Mouse (Mus musculus): ENCODE measurements around the gene Adh7. TPM values are rescaled to one million over a fixed set of nuclear protein-coding genes. Genes with fewer than 3 reads are reported as not detected.

Gene Adh7
- polyA plus RNA-seq, 1 experiment from 2014 or later, result 31.3 TPM

DNA sequence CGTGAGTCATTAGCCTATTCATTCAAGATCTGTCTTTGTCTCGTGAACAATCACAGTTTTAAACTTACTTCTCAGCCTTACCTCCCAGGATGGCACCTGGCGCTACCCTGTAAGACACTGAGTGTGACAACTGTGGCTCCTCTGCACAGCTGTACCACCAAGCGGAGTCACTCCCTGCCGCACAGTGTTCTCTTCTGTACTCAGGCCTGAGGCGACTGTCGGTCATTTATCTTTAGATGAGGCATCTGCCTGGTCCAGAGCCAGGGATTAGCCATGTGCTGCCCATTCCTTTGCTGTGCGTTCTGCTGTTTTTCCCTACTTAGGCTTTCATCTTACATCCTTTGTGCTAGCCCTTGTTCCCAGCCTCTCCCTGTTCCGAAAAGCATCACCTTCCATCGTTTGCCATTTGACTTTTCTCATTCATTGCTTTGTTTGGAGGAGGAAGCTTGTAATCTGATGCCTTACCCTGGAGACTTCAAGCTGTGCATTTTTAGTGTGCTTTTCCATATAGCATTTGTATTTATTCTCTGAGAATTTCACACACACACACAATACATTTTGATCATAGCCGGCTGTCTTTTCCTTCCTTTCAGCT is 2.1 kb upstream of the Adh7 start:
- Histone ChIP-seq H3K4me3 (ENCODE audit: low read depth, low read length) (no peak overlapping the region), H3K9ac (ENCODE audit: low read length) (no peak overlapping the region), H3K36me3 (ENCODE audit: control insufficient read depth, insufficient read depth, low read length) (no peaks in the 10 kb centered on the region), H3K4me1 (replicated peaks; ENCODE audit: control insufficient read depth, insufficient read depth) (0 out of 2 replicates have a peak, but pooled peaks cover 3% of the 10 kb centered on the region), H3K27ac (replicated peaks) (peak overlapping the region; percentile 30; the same call in 1 of the 2 replicates), H3K4me2 (replicated peaks; ENCODE audit: low read depth) (no peak overlapping the region), H3K27me3 (ENCODE audit: control insufficient read depth, insufficient read depth, low read length) (no peaks in the 10 kb centered on the region), H3K9me3 (ENCODE audit: control insufficient read depth, low read length) (no peaks in the 10 kb centered on the region)
- TF ChIP-seq CTCF (IDR thresholded peaks at IDR 0.05; ENCODE audit: low read depth) (no peak), EP300 (optimal IDR thresholded peaks at IDR 0.05) (no peak)
- ATAC-seq (ENCODE audit: low FRiP score, low TSS enrichment) (peak; percentile 24; the same call in 1 of the 2 replicates), DNase-seq (ENCODE audit: low spot score) (no peak)
- 30% methylated on average over 11 of the region's 11 CpGs for WGBS

DNA sequence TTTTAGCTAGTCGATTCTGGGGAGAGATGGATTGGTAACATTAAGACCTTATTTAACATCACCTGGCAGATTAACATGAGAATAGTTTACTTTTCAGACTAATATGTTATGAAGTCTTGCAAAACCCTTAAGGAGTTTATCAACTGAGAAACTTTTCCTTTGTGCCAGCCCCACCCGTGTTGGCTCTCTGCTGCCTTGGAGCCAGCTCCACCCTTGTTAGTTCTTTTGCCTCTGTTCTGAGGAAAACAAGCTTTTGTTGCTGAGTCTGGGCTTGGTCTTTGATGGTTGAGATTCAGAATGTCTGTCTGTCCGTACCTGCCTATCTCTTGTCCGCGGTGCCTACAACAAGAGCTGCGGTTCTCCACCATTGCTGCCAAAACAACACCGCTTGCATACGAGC is 1.5 kb upstream of the Adh7 start:
- peak; percentile 82 for ATAC-seq (ENCODE audit: low FRiP score, low TSS enrichment)
- Histone ChIP-seq H3K4me3 (ENCODE audit: low read depth, low read length) (no peak overlapping the region), H3K27me3 (ENCODE audit: control insufficient read depth, insufficient read depth, low read length) (no peaks in the 10 kb centered on the region), H3K4me1 (replicated peaks; ENCODE audit: control insufficient read depth, insufficient read depth) (0 out of 2 replicates have a peak, but pooled peaks cover 3% of the 10 kb centered on the region), H3K36me3 (ENCODE audit: control insufficient read depth, insufficient read depth, low read length) (no peaks in the 10 kb centered on the region), H3K27ac (replicated peaks) (peak overlapping the region; percentile 61; the same call in 1 of the 2 replicates), H3K4me2 (replicated peaks; ENCODE audit: low read depth) (no peak overlapping the region), H3K9me3 (ENCODE audit: control insufficient read depth, low read length) (no peaks in the 10 kb centered on the region), H3K9ac (ENCODE audit: low read length) (no peak overlapping the region)
- WGBS, result 43% methylated on average over 8 of the region's 8 CpGs
- no peak for TF ChIP-seq EP300 (optimal IDR thresholded peaks at IDR 0.05)
- peak; percentile 62 for DNase-seq (ENCODE audit: low spot score)

DNA sequence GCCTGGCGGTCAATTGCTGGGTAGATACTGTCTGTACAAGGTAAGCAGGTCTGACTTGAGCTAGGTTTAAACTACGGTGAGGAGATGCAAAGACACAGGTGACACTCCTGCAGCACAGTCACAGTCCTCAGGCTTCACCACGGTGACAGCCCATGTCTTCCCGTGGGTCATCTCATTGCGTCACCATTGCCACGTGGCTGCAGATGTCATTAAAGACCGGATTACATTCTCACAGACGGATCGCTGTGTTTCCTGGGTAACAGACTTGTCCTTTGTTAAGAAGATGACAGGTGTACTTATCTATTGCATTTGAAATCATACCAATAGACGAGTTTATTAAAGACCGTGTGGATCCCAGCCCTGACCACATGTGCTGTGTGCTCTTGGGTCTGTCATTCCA is 3.6 kb downstream of the Adh7 start:
- H3K27me3 ChIP-seq (ENCODE audit: control insufficient read depth, insufficient read depth, low read length), result no peaks in the 10 kb centered on the region
- H3K4me3 ChIP-seq (ENCODE audit: low read depth, low read length), result no peak overlapping the region
- TF ChIP-seq CTCF (IDR thresholded peaks at IDR 0.05; ENCODE audit: low read depth) (no peak), EP300 (optimal IDR thresholded peaks at IDR 0.05) (no peak)
- no peak overlapping the region for H3K27ac ChIP-seq (replicated peaks)
- 86% methylated on average over 11 of the region's 11 CpGs for WGBS
- H3K4me2 ChIP-seq (replicated peaks; ENCODE audit: low read depth), result no peak overlapping the region
- no peak overlapping the region for H3K9ac ChIP-seq (ENCODE audit: low read length)
- H3K36me3 ChIP-seq (ENCODE audit: control insufficient read depth, insufficient read depth, low read length), result no peaks in the 10 kb centered on the region
- H3K4me1 ChIP-seq (replicated peaks; ENCODE audit: control insufficient read depth, insufficient read depth), result no peaks in the 10 kb centered on the region
- DNase-seq (ENCODE audit: low spot score) (no peak), ATAC-seq (ENCODE audit: low FRiP score, low TSS enrichment) (no peak)
- no peaks in the 10 kb centered on the region for H3K9me3 ChIP-seq (ENCODE audit: control insufficient read depth, low read length)

DNA sequence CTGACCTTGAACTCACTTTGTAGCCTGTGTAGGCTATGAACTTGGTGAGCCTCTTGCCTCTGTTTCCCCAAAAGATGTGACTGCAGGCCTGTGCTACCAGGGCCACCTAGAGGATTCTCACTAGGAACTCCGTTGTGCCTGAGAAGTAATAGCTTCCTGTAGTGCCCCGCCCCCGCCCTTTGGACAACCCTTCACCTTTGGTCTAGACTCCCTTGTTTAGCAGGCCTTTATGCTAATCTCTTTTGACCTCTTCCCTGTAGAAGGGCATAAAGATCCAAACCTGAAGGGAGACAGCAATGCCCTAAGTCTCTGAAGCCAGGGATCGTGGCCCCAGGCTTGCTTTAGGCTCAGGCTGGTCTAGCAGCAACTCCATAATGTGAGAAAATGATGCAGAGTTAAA is 5.0 kb downstream of the Adh7 start:
- Histone ChIP-seq H3K9ac (ENCODE audit: low read length) (no peak overlapping the region), H3K4me3 (ENCODE audit: low read depth, low read length) (no peak overlapping the region), H3K27ac (replicated peaks) (no peak overlapping the region), H3K27me3 (ENCODE audit: control insufficient read depth, insufficient read depth, low read length) (no peaks in the 10 kb centered on the region), H3K36me3 (ENCODE audit: control insufficient read depth, insufficient read depth, low read length) (no peaks in the 10 kb centered on the region), H3K9me3 (ENCODE audit: control insufficient read depth, low read length) (no peaks in the 10 kb centered on the region), H3K4me2 (replicated peaks; ENCODE audit: low read depth) (no peak overlapping the region), H3K4me1 (replicated peaks; ENCODE audit: control insufficient read depth, insufficient read depth) (no peaks in the 10 kb centered on the region)
- TF ChIP-seq EP300 (optimal IDR thresholded peaks at IDR 0.05) (no peak), CTCF (IDR thresholded peaks at IDR 0.05; ENCODE audit: low read depth) (no peak)
- 55% methylated on average over 4 of the region's 4 CpGs for WGBS
- ATAC-seq (ENCODE audit: low FRiP score, low TSS enrichment), result peak; percentile 64
- DNase-seq (ENCODE audit: low spot score), result peak; percentile 64

DNA sequence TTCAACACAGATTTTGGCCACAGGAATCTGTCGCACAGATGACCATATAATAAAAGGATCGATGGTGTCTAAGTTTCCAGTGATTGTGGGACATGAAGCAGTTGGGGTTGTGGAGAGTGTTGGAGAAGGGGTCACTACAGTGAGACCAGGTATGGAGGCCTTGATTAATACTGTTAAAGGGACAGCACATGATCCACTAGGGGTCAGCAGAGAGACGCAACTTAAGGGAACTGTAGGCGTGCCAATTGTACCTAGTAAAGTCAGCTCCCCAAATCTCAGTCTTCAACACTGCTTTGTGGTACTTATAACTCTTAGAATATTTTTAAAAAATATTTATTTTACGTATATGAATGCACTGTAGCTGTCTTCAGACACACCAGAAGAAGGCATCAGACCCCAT is 5.4 kb downstream of the Adh7 start:
- DNase-seq (ENCODE audit: low spot score) (peak; percentile 74), ATAC-seq (ENCODE audit: low FRiP score, low TSS enrichment) (peak; percentile 79)
- no peak overlapping the region for H3K4me3 ChIP-seq (ENCODE audit: low read depth, low read length)
- H3K9me3 ChIP-seq (ENCODE audit: control insufficient read depth, low read length), result no peaks in the 10 kb centered on the region
- peak; percentile 84 for TF ChIP-seq CTCF (IDR thresholded peaks at IDR 0.05; ENCODE audit: low read depth)
- no peak for TF ChIP-seq EP300 (optimal IDR thresholded peaks at IDR 0.05)
- no peaks in the 10 kb centered on the region for H3K4me1 ChIP-seq (replicated peaks; ENCODE audit: control insufficient read depth, insufficient read depth)
- H3K27me3 ChIP-seq (ENCODE audit: control insufficient read depth, insufficient read depth, low read length), result no peaks in the 10 kb centered on the region
- H3K4me2 ChIP-seq (replicated peaks; ENCODE audit: low read depth), result no peak overlapping the region
- H3K9ac ChIP-seq (ENCODE audit: low read length), result no peak overlapping the region
- H3K36me3 ChIP-seq (ENCODE audit: control insufficient read depth, insufficient read depth, low read length), result no peaks in the 10 kb centered on the region
- WGBS, result 58% methylated on average over 5 of the region's 5 CpGs
- no peak overlapping the region for H3K27ac ChIP-seq (replicated peaks)

DNA sequence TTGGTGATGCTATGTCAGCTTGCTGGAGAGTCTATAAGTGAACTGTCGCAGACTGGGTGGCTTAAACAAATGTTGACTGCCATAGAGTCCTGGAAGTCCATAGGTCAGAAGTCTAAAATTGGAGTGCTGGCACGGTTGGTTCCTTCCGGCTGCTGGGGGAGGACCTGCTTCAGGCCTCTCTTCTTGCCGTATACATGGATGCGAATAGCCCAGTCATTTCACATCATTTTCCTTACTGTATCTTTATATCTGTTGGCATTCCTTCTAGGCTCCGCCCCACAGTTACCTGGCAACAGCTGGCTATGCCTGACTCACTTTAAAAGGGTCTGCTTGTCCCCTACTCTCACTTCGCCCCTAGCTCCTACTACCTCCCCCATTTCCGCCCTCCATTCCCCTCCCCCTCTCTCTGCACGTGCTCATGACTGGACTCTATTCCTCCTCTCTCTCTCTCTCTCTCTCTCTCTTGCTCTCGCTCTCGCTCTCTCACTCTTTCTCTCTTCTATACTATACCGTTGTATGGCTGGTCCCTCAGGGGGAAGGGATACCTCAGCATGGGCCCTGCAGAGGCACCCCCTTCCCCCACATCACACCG is 6.9 kb downstream of the Adh7 start:
- H3K9ac ChIP-seq (ENCODE audit: low read length), result no peak overlapping the region
- H3K36me3 ChIP-seq (ENCODE audit: control insufficient read depth, insufficient read depth, low read length), result no peaks in the 10 kb centered on the region
- no peak overlapping the region for H3K4me3 ChIP-seq (ENCODE audit: low read depth, low read length)
- ATAC-seq (ENCODE audit: low FRiP score, low TSS enrichment), result no peak
- TF ChIP-seq CTCF (IDR thresholded peaks at IDR 0.05; ENCODE audit: low read depth), result no peak
- TF ChIP-seq EP300 (optimal IDR thresholded peaks at IDR 0.05), result no peak
- no peaks in the 10 kb centered on the region for H3K4me1 ChIP-seq (replicated peaks; ENCODE audit: control insufficient read depth, insufficient read depth)
- WGBS, result 80% methylated on average over 13 of the region's 13 CpGs
- H3K4me2 ChIP-seq (replicated peaks; ENCODE audit: low read depth), result no peak overlapping the region
- H3K27me3 ChIP-seq (ENCODE audit: control insufficient read depth, insufficient read depth, low read length), result no peaks in the 10 kb centered on the region
- no peak for DNase-seq (ENCODE audit: low spot score)
- H3K9me3 ChIP-seq (ENCODE audit: control insufficient read depth, low read length), result no peaks in the 10 kb centered on the region
- H3K27ac ChIP-seq (replicated peaks), result no peak overlapping the region
